Mouse (Mus musculus) hematopoietic stem cell, adult 5-6 weeks (primary cell): Measurements from ENCODE around the gene Mx1. TPM values are rescaled to one million over a fixed set of nuclear protein-coding genes. Genes with fewer than 3 reads are reported as not detected.

Source experiments
- ATAC-seq, 2 experiments: fragments of 125-278 bp in 1 of 2; replicated peaks in 1 of 2; 2 replicates each; pipeline ENCODE4 v1.8.0; 2016 to 2017; ENCODE audit warnings: inconsistent platforms in 2 of 2, mild to moderate bottlenecking in 2 of 2, moderate number of reproducible peaks in 2 of 2, low read depth in 1 of 2, moderate TSS enrichment in 1 of 2; ENCODE audit not compliant: low FRiP score in 2 of 2, poor library complexity in 2 of 2, severe bottlenecking in 2 of 2, insufficient read depth in 1 of 2, low TSS enrichment in 1 of 2
- total RNA-seq: library from RNA; stranded (forward); fragments of 172-1452, 232-1000 nt; gene quantifications from 2 replicates; pipeline ENCODE4 v1.2.3, GENCODE M21; 2017

Mx1 gene
- total RNA-seq, 1 experiment from 2014 or later: 7.1 TPM

GRCm38 (mm10) chr16:97402213-97402785 lies 60.4 kb downstream of the Mx1 start:
- ATAC-seq: no peak

- no peak for ATAC-seq
These were observed 61.0 kb downstream of the Mx1 start for GRCm38 (mm10) chr16:97401741-97402140.

- ATAC-seq: no peak
These were observed 62.7 kb downstream of the Mx1 start for GRCm38 (mm10) chr16:97399991-97400390.

- no peak for ATAC-seq
These were observed 64.7 kb downstream of the Mx1 start for GRCm38 (mm10) chr16:97397945-97398531.

Other genes with a start within 250 kb of the Mx1 start
- 0.06 TPM in 1 of 2 replicates, not detected in the other for gene Bace2, start 106.2 kb downstream of the Mx1 start, total RNA-seq
- gene Fam3b, start 51.9 kb upstream of the Mx1 start, total RNA-seq: 1.4 TPM in 1 of 2 replicates, not detected in the other
- gene Tmprss2, start 148.3 kb upstream of the Mx1 start, total RNA-seq: 0.13 TPM in 1 of 2 replicates, not detected in the other